ENCODE assay signal across 8 mouse cellular contexts in genomic region chr2:158030007-158030406, GRCm38 (mm10). TPM values are rescaled to one million over a fixed set of nuclear protein-coding genes. Genes with fewer than 3 reads are reported as not detected.
DNase-seq lines count a peak whose midpoint lies in the region; ATAC-seq and TF ChIP-seq lines count a peak whose summit lies in the region.

No protein-coding gene starts in this region.

- 75% methylated on average over 7 of the region's 7 CpGs for WGBS in kidney, embryonic 15.5 days
- 89% methylated on average over 7 of the region's 7 CpGs for WGBS in hindbrain, embryonic 15.5 days
- WGBS in midbrain, embryonic 14.5 days: 82% methylated on average over 7 of the region's 7 CpGs

- no peak overlapping the region for H3K27ac ChIP-seq in kidney, embryonic 15.5 days
- H3K27ac ChIP-seq in cortical plate, adult 2 months (ENCODE audit: insufficient read depth, low read length): no peak overlapping the region
- H3K27ac ChIP-seq in hindbrain, embryonic 15.5 days (replicated peaks): no peak overlapping the region
- no peak overlapping the region for H3K27ac ChIP-seq in midbrain, embryonic 14.5 days (replicated peaks; ENCODE audit: low read depth, low read length)

- no peaks in the 10 kb centered on the region for H3K9me3 ChIP-seq in kidney, embryonic 15.5 days (replicated peaks)
- no peaks in the 10 kb centered on the region for H3K9me3 ChIP-seq in hindbrain, embryonic 15.5 days
- H3K9me3 ChIP-seq in midbrain, embryonic 14.5 days (ENCODE audit: control insufficient read depth, low read length): no peaks in the 10 kb centered on the region

- H3K4me2 ChIP-seq in kidney, embryonic 15.5 days: peak overlapping the region; percentile 79
- H3K4me2 ChIP-seq in hindbrain, embryonic 15.5 days: peak overlapping the region; percentile 84
- H3K4me2 ChIP-seq in midbrain, embryonic 14.5 days (ENCODE audit: low read length): peak overlapping the region; percentile 93

- ATAC-seq in kidney, embryonic 15.5 days (replicated peaks; ENCODE audit: low FRiP score): no peak
- no peak for ATAC-seq in hindbrain, embryonic 15.5 days (ENCODE audit: low FRiP score, low read depth)
- no peak for ATAC-seq in midbrain, embryonic 14.5 days (ENCODE audit: low FRiP score, low TSS enrichment)
- no peak for ATAC-seq in erythroid progenitor cell, adult 5-6 weeks (replicated peaks; ENCODE audit: low FRiP score, poor library complexity, severe bottlenecking)

- no peak for TF ChIP-seq CTCF in cortical plate, adult 2 months (IDR thresholded peaks at IDR 0.05; ENCODE audit: extremely low read depth, insufficient read depth, low read length)

- H3K4me1 ChIP-seq in kidney, embryonic 15.5 days: peaks cover 41% of the 10 kb centered on the region
- H3K4me1 ChIP-seq in cortical plate, adult 2 months (ENCODE audit: control insufficient read depth, insufficient read depth, low read length): peaks cover 5% of the 10 kb centered on the region
- H3K4me1 ChIP-seq in hindbrain, embryonic 15.5 days (replicated peaks): peaks cover 43% of the 10 kb centered on the region
- H3K4me1 ChIP-seq in midbrain, embryonic 14.5 days (ENCODE audit: control insufficient read depth, insufficient read depth, low read length): peaks cover 24% of the 10 kb centered on the region

- no peak for DNase-seq in kidney, postnatal 14 days
- no peak for DNase-seq in midbrain, embryonic 14.5 days
- DNase-seq in left cerebral cortex, adult 8-10 months (ENCODE audit: low spot score in 2 of 2): no peak
- DNase-seq in adipocyte (ENCODE audit: low spot score): no peak

- no peaks in the 10 kb centered on the region for H3K27me3 ChIP-seq in kidney, embryonic 15.5 days
- H3K27me3 ChIP-seq in hindbrain, embryonic 15.5 days: no peaks in the 10 kb centered on the region
- H3K27me3 ChIP-seq in midbrain, embryonic 14.5 days (ENCODE audit: control insufficient read depth, insufficient read depth, low read length): no peaks in the 10 kb centered on the region

- H3K9ac ChIP-seq in kidney, embryonic 15.5 days: no peak overlapping the region
- H3K9ac ChIP-seq in hindbrain, embryonic 15.5 days: no peak overlapping the region
- H3K9ac ChIP-seq in midbrain, embryonic 14.5 days (replicated peaks; ENCODE audit: low read length): no peak overlapping the region

- peak overlapping the region; percentile 68 for H3K4me3 ChIP-seq in kidney, embryonic 15.5 days (replicated peaks)
- peak overlapping the region; percentile 72 for H3K4me3 ChIP-seq in cortical plate, adult 2 months (ENCODE audit: insufficient read depth, low read length)
- H3K4me3 ChIP-seq in hindbrain, embryonic 15.5 days: peak overlapping the region; percentile 88
- H3K4me3 ChIP-seq in midbrain, embryonic 14.5 days (replicated peaks; ENCODE audit: low read depth, low read length): peak overlapping the region; percentile 94

- H3K36me3 ChIP-seq in kidney, embryonic 15.5 days: peaks cover 10% of the 10 kb centered on the region
- no peaks in the 10 kb centered on the region for H3K36me3 ChIP-seq in hindbrain, embryonic 15.5 days
- 0 out of 2 replicates have a peak, but pooled peaks cover 4% of the 10 kb centered on the region for H3K36me3 ChIP-seq in midbrain, embryonic 14.5 days (ENCODE audit: control insufficient read depth, insufficient read depth, low read length)

- no peak for TF ChIP-seq POLR2A in cortical plate, adult 2 months (IDR thresholded peaks at IDR 0.05; ENCODE audit: extremely low read depth, insufficient read depth, low read length)

RNA-seq across cellular contexts. Expression of gene Rprd1b, which starts 1.7 kb away (rescaled TPM):
- 44.8 and 48.9 TPM in 2 replicates for polyA plus RNA-seq in kidney, embryonic 15.5 days (2015; fragmentation: Nextera tagmentation; extraction: Ambion mirVana)
- 15.4 and 17.1 TPM in 2 replicates for polyA plus RNA-seq in cortical plate, adult 2 months (2012; rRNA removed)
- polyA plus RNA-seq in hindbrain, embryonic 15.5 days (2015; fragmentation: Nextera tagmentation; extraction: Ambion mirVana): 31.9 and 32.3 TPM in 2 replicates
- polyA plus RNA-seq in midbrain, embryonic 14.5 days (2014; fragmentation: Nextera tagmentation; extraction: Ambion mirVana): 32.9 and 40.2 TPM in 2 replicates
- 10 to 100 TPM; 64.6 to 72.5 (median 68.2) TPM for total RNA-seq in left cerebral cortex, adult 8-10 months (2022)
- total RNA-seq in erythroid progenitor cell, adult 5-6 weeks (2015; ENCODE audit: low replicate concordance): 50.1 and 57.0 TPM in 2 replicates
- total RNA-seq in erythroid progenitor cell, adult 5-6 weeks (2017; ENCODE audit: low replicate concordance): 34.4 and 44.5 TPM in 2 replicates

RNA-seq across cellular contexts. Expression of gene Tti1, which starts 1.8 kb away (rescaled TPM):
- 28.1 and 29.8 TPM in 2 replicates for polyA plus RNA-seq in kidney, embryonic 15.5 days (2015; fragmentation: Nextera tagmentation; extraction: Ambion mirVana)
- 17.7 and 18.5 TPM in 2 replicates for polyA plus RNA-seq in cortical plate, adult 2 months (2012; rRNA removed)
- polyA plus RNA-seq in hindbrain, embryonic 15.5 days (2015; fragmentation: Nextera tagmentation; extraction: Ambion mirVana): 16.5 and 17.7 TPM in 2 replicates
- polyA plus RNA-seq in midbrain, embryonic 14.5 days (2014; fragmentation: Nextera tagmentation; extraction: Ambion mirVana): 11.4 and 20.5 TPM in 2 replicates
- 10 to 100 TPM; 23.6 to 25.7 (median 24.7) TPM for total RNA-seq in left cerebral cortex, adult 8-10 months (2022)
- 13.7 and 18.4 TPM in 2 replicates for total RNA-seq in erythroid progenitor cell, adult 5-6 weeks (2015; ENCODE audit: low replicate concordance)
- total RNA-seq in erythroid progenitor cell, adult 5-6 weeks (2017; ENCODE audit: low replicate concordance): 9.2 and 16.4 TPM in 2 replicates
